Mouse (Mus musculus): ENCODE data around the gene Fosb. TPM values are rescaled to one million over a fixed set of nuclear protein-coding genes. Genes with fewer than 3 reads are reported as not detected.
A peak's percentile ranks its signal among the peaks of the same experiment; 100 is the strongest.

The Fosb gene
- polyA plus RNA-seq, 1 experiment from 2014 or later: 0.20 TPM

- no peak overlapping the region for H3K4me2 ChIP-seq
- H3K9ac ChIP-seq (replicated peaks): no peak overlapping the region
- H3K4me3 ChIP-seq (replicated peaks): no peak overlapping the region
- no peak overlapping the region for H3K27ac ChIP-seq
- H3K4me1 ChIP-seq (replicated peaks): peaks cover 14% of the 10 kb centered on the region
- H3K9me3 ChIP-seq: no peaks in the 10 kb centered on the region; the same call in 1 of the 2 replicates
- 66% methylated on average over 2 of the region's 2 CpGs for WGBS
- no peak for ATAC-seq (ENCODE audit: insufficient number of reproducible peaks, insufficient read depth, low FRiP score, low TSS enrichment, low read depth)
- H3K27me3 ChIP-seq: peaks cover 8% of the 10 kb centered on the region
- no peaks in the 10 kb centered on the region for H3K36me3 ChIP-seq
Measured at GRCm38 (mm10) chr7:19331910-19332309, 22.1 kb upstream of the Fosb start.

GRCm38 (mm10) chr7:19328425-19328824 lies 18.6 kb upstream of the Fosb start:
- ATAC-seq (ENCODE audit: insufficient number of reproducible peaks, insufficient read depth, low FRiP score, low TSS enrichment, low read depth): no peak
- H3K4me2 ChIP-seq: no peak overlapping the region
- H3K27me3 ChIP-seq: peaks cover 8% of the 10 kb centered on the region
- no peak overlapping the region for H3K9ac ChIP-seq (replicated peaks)
- peaks cover 22% of the 10 kb centered on the region for H3K4me1 ChIP-seq (replicated peaks)
- H3K9me3 ChIP-seq: no peaks in the 10 kb centered on the region; the same call in 1 of the 2 replicates
- H3K4me3 ChIP-seq (replicated peaks): no peak overlapping the region
- H3K36me3 ChIP-seq: no peaks in the 10 kb centered on the region
- H3K27ac ChIP-seq: no peak overlapping the region

- Histone ChIP-seq H3K27ac (no peak overlapping the region), H3K9ac (replicated peaks) (no peak overlapping the region), H3K4me1 (replicated peaks) (peaks cover 22% of the 10 kb centered on the region), H3K4me2 (peak overlapping the region; percentile 64; the same call in 1 of the 2 replicates), H3K9me3 (no peaks in the 10 kb centered on the region; the same call in 1 of the 2 replicates), H3K4me3 (replicated peaks) (no peak overlapping the region), H3K27me3 (peaks cover 10% of the 10 kb centered on the region), H3K36me3 (no peaks in the 10 kb centered on the region)
- WGBS: 78% methylated on average over 5 of the region's 5 CpGs
- ATAC-seq (ENCODE audit: insufficient number of reproducible peaks, insufficient read depth, low FRiP score, low TSS enrichment, low read depth): no peak
Measured at GRCm38 (mm10) chr7:19327782-19328181, 17.9 kb upstream of the Fosb start.

GRCm38 (mm10) chr7:19327128-19327527 lies 17.3 kb upstream of the Fosb start:
- Histone ChIP-seq H3K36me3 (no peaks in the 10 kb centered on the region), H3K9me3 (no peaks in the 10 kb centered on the region; the same call in 1 of the 2 replicates), H3K9ac (replicated peaks) (peak overlapping the region; percentile 35), H3K4me3 (replicated peaks) (peak overlapping the region; percentile 34), H3K27ac (peak overlapping the region; percentile 53; the same call in 1 of the 2 replicates), H3K4me2 (peak overlapping the region; percentile 64), H3K27me3 (peaks cover 11% of the 10 kb centered on the region), H3K4me1 (replicated peaks) (peaks cover 19% of the 10 kb centered on the region)
- under 1% methylated on average over 22 of the region's 22 CpGs for WGBS
- ATAC-seq (ENCODE audit: insufficient number of reproducible peaks, insufficient read depth, low FRiP score, low TSS enrichment, low read depth): 0 out of 2 replicates have a peak, but pooled peaks have one; percentile 17

GRCm38 (mm10) chr7:19326359-19326758 lies 16.5 kb upstream of the Fosb start:
- WGBS: under 1% methylated on average over 20 of the region's 20 CpGs
- H3K9me3 ChIP-seq: no peaks in the 10 kb centered on the region; the same call in 1 of the 2 replicates
- H3K4me2 ChIP-seq: peak overlapping the region; percentile 64
- H3K27ac ChIP-seq: peak overlapping the region; percentile 53; the same call in 1 of the 2 replicates
- peak; percentile 54; the same call in 1 of the 2 replicates for ATAC-seq (ENCODE audit: insufficient number of reproducible peaks, insufficient read depth, low FRiP score, low TSS enrichment, low read depth)
- 0 out of 2 replicates have a peak overlapping the region, but pooled peaks have one; percentile 2 for H3K9ac ChIP-seq (replicated peaks)
- H3K27me3 ChIP-seq: peaks cover 14% of the 10 kb centered on the region; the same call in 1 of the 2 replicates
- no peaks in the 10 kb centered on the region for H3K36me3 ChIP-seq
- H3K4me3 ChIP-seq (replicated peaks): peak overlapping the region; percentile 34
- H3K4me1 ChIP-seq (replicated peaks): peaks cover 19% of the 10 kb centered on the region

GRCm38 (mm10) chr7:19325262-19326199 lies 15.7 kb upstream of the Fosb start:
- Histone ChIP-seq H3K27me3 (peaks cover 17% of the 10 kb centered on the region; the same call in 1 of the 2 replicates), H3K36me3 (no peaks in the 10 kb centered on the region), H3K27ac (no peak overlapping the region), H3K4me1 (replicated peaks) (peaks cover 19% of the 10 kb centered on the region), H3K9me3 (no peaks in the 10 kb centered on the region; the same call in 1 of the 2 replicates), H3K4me2 (peak overlapping the region; percentile 64; the same call in 1 of the 2 replicates), H3K9ac (replicated peaks) (no peak overlapping the region), H3K4me3 (replicated peaks) (no peak overlapping the region)
- WGBS: 68% methylated on average over 21 of the region's 21 CpGs
- no peak for ATAC-seq (ENCODE audit: insufficient number of reproducible peaks, insufficient read depth, low FRiP score, low TSS enrichment, low read depth)

- Histone ChIP-seq H3K9ac (replicated peaks) (no peak overlapping the region), H3K4me3 (replicated peaks) (no peak overlapping the region), H3K9me3 (no peaks in the 10 kb centered on the region; the same call in 1 of the 2 replicates), H3K4me1 (replicated peaks) (peaks cover 29% of the 10 kb centered on the region), H3K27me3 (peaks cover 21% of the 10 kb centered on the region), H3K27ac (no peak overlapping the region), H3K36me3 (no peaks in the 10 kb centered on the region), H3K4me2 (no peak overlapping the region)
- WGBS: 88% methylated on average over 11 of the region's 11 CpGs
- no peak for ATAC-seq (ENCODE audit: insufficient number of reproducible peaks, insufficient read depth, low FRiP score, low TSS enrichment, low read depth)
Measured at GRCm38 (mm10) chr7:19324221-19324620, 14.4 kb upstream of the Fosb start.

GRCm38 (mm10) chr7:19322489-19322888 lies 12.6 kb upstream of the Fosb start:
- WGBS: 46% methylated on average over 9 of the region's 9 CpGs
- no peaks in the 10 kb centered on the region for H3K36me3 ChIP-seq
- no peaks in the 10 kb centered on the region for H3K9me3 ChIP-seq
- H3K9ac ChIP-seq (replicated peaks): 0 out of 2 replicates have a peak overlapping the region, but pooled peaks have one; percentile 23
- peaks cover 24% of the 10 kb centered on the region for H3K4me1 ChIP-seq (replicated peaks)
- peaks cover 39% of the 10 kb centered on the region for H3K27me3 ChIP-seq
- no peak overlapping the region for H3K4me3 ChIP-seq (replicated peaks)
- no peak overlapping the region for H3K4me2 ChIP-seq
- ATAC-seq (ENCODE audit: insufficient number of reproducible peaks, insufficient read depth, low FRiP score, low TSS enrichment, low read depth): no peak
- no peak overlapping the region for H3K27ac ChIP-seq

- no peak overlapping the region for H3K4me3 ChIP-seq (replicated peaks)
- H3K4me1 ChIP-seq (replicated peaks): peaks cover 14% of the 10 kb centered on the region
- H3K4me2 ChIP-seq: no peak overlapping the region
- H3K9me3 ChIP-seq: no peaks in the 10 kb centered on the region
- H3K27me3 ChIP-seq: peaks cover 48% of the 10 kb centered on the region
- H3K27ac ChIP-seq: no peak overlapping the region
- H3K9ac ChIP-seq (replicated peaks): no peak overlapping the region
- H3K36me3 ChIP-seq: no peaks in the 10 kb centered on the region
- ATAC-seq (ENCODE audit: insufficient number of reproducible peaks, insufficient read depth, low FRiP score, low TSS enrichment, low read depth): no peak
- 64% methylated on average over 5 of the region's 5 CpGs for WGBS
Measured at GRCm38 (mm10) chr7:19321464-19321863, 11.6 kb upstream of the Fosb start.

- H3K4me2 ChIP-seq: peak overlapping the region; percentile 72
- WGBS: 44% methylated on average over 7 of the region's 7 CpGs
- H3K4me1 ChIP-seq (replicated peaks): peaks cover 10% of the 10 kb centered on the region
- H3K4me3 ChIP-seq (replicated peaks): no peak overlapping the region
- peaks cover 56% of the 10 kb centered on the region for H3K27me3 ChIP-seq
- H3K9ac ChIP-seq (replicated peaks): no peak overlapping the region; the same call in 1 of the 2 replicates
- H3K27ac ChIP-seq: no peak overlapping the region
- ATAC-seq (ENCODE audit: insufficient number of reproducible peaks, insufficient read depth, low FRiP score, low TSS enrichment, low read depth): no peak
- H3K9me3 ChIP-seq: no peaks in the 10 kb centered on the region
- H3K36me3 ChIP-seq: no peaks in the 10 kb centered on the region
Measured at GRCm38 (mm10) chr7:19320637-19321036, 10.8 kb upstream of the Fosb start.

GRCm38 (mm10) chr7:19319906-19320305 lies 10.1 kb upstream of the Fosb start:
- peaks cover 10% of the 10 kb centered on the region for H3K4me1 ChIP-seq (replicated peaks)
- H3K9ac ChIP-seq (replicated peaks): peak overlapping the region; percentile 57
- peak overlapping the region; percentile 42 for H3K4me3 ChIP-seq (replicated peaks)
- peak overlapping the region; percentile 72 for H3K4me2 ChIP-seq
- under 1% methylated on average over 41 of the region's 41 CpGs for WGBS
- no peaks in the 10 kb centered on the region for H3K36me3 ChIP-seq
- H3K27me3 ChIP-seq: peaks cover 62% of the 10 kb centered on the region
- peak; percentile 90 for ATAC-seq (ENCODE audit: insufficient number of reproducible peaks, insufficient read depth, low FRiP score, low TSS enrichment, low read depth)
- H3K27ac ChIP-seq: no peak overlapping the region
- no peaks in the 10 kb centered on the region for H3K9me3 ChIP-seq
